Mouse (Mus musculus): ENCODE data around the gene Igf1r.
A peak's percentile ranks its signal among the peaks of the same experiment; 100 is the strongest.

Gene Igf1r

DNA sequence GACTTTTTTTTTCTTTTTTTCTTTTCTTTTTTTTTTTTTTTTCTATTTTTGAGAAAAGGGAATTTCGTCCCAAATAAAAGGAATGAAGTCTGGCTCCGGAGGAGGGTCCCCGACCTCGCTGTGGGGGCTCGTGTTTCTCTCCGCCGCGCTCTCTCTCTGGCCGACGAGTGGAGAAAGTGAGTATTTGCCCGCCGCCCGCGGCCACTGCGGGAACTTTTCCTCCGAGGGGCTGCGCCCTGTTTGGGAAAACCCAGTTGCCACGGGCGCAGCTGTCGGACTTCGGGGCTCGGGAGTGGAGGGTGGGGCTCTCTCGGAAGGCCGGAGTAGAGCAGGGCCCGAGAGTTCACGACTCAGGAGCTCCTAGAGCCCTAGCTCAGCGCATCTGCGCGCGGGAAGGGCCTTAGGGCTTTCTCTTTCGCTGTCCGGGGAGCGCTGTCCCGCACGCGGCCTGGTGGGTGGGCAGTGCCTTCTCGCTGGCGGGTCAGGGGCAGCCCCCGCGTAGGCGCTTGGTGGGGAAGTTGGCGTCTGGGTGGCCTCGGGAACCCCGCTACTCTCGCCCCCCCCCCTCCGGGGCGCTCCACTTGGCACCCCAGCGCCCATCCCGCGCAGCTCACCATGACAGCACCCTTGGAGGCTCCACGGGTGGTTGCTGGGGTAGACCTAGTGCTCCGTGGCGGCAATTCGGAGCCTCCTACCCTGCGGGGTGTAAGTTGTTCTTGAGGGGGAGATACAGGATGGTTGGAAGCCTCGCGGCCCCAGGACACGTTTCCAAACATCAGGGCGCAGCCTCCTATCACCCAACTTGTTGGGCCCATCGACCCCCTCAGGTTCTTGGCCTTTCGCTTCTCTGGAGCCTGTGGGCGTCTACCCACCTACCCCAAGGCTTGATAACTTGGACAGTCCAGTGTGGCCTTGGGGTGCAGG is at the start of gene Igf1r:
Gene Igf1r (plus strand): TSS at position 51 of the 924 bp plus-strand sequence.
- no peak for DNase-seq (ENCODE audit: low read depth, low spot score)

DNA sequence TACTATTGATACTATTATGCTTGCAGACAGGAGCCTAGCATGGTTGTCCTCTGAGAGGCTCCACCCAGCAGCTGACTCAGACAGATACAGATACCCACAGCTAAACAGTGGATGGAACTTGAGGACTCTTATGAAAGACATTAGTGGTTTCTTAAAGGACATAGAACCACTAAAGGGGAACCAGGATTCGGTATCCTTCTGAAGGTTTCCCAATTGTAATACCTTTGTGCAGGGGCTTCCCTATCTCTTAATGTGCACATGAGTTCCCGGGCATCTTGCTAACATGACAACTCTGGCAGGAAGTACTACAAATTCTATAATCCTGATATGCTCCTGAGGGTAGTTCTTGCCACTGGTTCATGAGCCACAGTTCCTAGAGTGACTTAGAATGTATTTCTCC is 46.3 kb upstream of the Igf1r start:
- DNase-seq (ENCODE audit: low read depth, low spot score): no peak

DNA sequence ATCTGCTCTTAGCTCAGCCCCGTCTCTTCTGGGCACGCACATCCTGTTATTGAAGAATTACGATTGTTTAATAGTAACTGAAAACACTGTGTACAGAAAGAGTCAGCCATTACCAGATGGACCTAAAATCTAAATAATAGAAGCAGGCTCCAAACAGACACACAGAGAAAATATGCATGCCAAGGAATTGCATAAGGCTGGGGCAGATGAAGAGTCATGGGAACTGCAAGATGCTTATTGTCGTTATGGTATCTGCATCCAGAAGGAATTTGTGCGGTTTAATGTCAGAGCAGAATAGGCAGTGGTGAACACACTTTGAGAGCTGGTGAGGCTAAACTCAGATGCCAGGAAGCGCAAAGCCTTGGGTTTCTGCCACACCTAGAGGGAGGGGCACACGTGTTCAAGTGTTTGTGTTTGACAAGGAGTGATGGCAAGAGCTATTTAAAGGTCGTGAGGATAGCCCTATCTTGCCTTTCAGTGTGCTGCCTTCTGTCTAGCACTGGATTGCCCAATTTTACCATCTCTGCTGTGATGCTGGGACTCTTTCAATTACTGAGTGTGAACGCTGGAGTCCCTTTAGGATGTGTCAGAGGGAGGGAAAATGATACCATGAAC is 44.7 kb upstream of the Igf1r start:
- DNase-seq (ENCODE audit: low read depth, low spot score): no peak

DNA sequence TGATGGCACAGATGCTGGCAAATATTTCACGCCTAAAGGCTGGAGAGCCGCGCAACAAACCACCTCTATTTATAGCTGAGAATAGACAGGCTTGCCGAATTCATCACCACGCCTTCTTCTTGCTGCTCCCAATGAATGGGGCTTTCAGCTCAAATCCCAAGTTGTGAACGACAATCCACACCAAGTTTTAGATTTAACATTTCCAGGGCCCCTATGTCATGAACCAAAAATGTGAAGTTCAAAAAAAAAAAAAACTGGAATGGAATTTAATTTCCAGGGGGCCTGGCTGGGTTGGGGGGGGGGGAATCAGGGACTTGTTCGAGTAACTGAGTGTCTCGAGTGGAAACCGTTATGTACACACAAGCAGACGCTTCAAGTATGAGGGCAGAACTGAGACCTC is 42.1 kb upstream of the Igf1r start:
- peak; percentile 46 for DNase-seq (ENCODE audit: low read depth, low spot score)

DNA sequence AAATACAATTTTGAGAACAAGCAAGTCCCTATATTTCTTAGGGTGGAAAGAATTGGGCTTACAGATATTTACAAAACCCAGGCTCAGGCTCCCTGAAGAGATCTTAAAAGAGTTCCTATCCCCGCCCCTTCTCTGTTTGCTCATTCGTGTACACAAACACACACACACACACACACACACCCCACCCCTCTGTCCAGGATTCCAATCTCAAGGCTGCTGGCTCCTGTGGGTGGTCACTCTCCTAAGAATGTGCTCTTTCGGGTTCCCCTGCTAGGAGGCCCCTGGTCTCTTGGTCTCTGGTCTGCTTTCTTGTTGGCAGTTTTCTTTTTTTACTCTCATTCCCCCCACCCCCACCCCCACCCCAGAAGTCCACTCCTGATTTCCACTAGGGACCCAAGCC is 41.7 kb upstream of the Igf1r start:
- peak; percentile 19 for DNase-seq (ENCODE audit: low read depth, low spot score)

DNA sequence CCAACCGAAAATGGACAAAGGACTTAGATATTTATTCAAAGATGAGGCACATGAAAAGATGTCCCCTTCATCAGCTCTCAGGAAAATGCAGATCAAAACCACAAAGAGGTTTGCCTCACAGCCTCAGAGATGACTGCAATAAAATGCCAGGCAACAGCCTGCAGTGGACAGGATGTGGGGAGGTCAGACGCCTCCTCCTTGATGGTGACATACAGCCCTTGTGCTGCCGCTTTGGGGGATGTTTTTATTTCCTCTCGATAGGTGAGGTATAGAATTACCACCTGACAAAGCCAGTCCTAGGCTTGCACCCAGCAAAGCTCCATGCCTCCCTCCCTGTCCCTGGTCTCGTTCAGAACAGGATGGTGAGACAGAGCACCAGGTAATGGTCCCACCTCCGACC is 40.8 kb upstream of the Igf1r start:
- no peak for DNase-seq (ENCODE audit: low read depth, low spot score)

DNA sequence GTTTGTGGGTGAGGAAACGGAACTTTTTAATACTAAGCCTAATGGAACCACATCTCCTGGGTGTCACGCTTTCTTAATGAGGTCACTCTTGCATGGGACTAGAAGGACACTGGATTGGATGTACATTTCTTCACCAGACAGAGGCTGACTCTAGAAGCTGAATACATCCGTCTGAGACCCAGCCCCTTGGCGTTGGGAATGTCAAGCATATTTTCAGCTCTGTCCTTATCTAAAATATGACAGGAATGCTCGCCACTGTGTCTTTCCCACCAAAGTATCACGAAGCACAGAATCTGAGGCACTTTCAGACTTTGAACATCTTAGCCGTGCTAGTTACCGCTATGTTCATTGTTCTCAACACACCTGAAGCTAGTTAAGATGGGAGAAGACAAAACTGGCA is 35.7 kb upstream of the Igf1r start:
- DNase-seq (ENCODE audit: low read depth, low spot score): no peak

DNA sequence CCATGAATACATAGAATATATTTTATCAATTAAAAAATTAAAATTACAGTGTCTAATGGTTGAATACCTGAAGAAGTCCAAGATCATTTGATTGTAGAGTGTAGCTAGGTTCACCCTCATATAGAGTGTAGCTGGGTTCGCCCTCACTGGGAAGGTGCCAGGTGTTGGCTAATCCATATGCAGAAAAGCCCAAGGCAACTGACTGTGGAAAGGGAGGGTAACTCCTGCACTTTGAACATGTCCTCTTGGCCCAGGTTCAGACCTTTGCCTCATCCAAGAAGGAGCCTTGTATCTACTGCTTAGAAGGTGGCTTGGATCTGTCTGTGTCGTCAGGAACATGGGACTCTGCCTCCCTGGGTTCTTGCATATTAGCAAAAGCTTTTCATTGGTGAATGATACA is 34.9 kb upstream of the Igf1r start:
- no peak for DNase-seq (ENCODE audit: low read depth, low spot score)

DNA sequence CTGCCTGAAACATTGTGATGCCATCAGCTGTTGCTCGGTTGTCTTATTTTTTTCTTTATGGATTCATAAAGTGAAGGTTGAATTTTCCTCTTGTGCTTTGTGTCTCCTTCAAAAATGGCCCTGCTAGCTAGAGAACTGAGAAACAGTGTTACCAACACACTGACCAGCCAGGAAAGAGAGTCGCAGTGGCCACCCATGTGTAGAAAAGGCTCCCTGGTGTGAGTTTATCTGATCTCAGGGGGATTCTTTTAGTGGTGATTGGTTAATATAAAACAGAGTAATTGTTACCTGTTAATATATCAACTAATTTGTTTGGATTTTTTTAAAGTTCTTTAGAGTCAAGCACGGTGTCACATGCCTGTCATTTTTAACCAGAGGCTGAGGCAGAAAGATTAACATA is 33.2 kb upstream of the Igf1r start:
- DNase-seq (ENCODE audit: low read depth, low spot score): no peak

DNA sequence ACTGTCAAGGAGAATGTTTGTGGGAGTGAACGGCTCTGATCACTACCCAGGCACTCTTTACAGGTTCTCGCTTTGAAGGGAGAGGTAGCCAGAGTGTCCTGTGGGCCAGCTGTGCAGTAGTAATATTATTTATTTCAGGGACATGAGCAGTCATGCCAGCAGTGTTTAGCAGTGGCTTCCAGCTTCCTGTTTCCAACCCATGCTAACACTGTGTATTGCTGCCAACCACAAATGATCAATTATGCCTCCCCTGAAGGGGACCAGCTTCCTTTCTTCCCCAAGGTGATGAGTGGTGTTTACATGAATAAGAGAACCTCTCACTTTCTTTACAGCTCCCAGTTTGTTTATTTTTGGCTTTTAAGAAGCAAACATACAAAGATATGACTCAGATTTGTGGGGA is 28.4 kb upstream of the Igf1r start:
- no peak for DNase-seq (ENCODE audit: low read depth, low spot score)

DNA sequence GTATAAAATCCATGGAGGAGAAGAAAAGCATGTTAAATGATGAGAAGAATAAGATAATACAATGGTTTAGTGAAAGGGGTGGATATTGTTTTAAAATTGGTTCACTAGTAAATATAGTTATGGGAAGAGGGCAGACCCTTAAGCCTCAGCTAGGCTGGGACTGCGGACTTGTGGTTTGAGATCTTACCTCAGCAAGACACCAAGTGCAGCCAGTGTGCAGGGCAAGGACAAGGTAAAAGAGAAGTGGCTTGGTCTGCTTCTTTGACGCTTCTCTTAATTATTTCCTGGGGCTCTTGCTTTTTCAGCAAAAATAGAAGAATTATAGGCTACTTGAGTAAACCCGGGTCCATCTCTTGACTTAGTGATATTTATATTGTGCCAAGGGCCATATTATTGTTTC is 22.5 kb upstream of the Igf1r start:
- DNase-seq (ENCODE audit: low read depth, low spot score): no peak

DNA sequence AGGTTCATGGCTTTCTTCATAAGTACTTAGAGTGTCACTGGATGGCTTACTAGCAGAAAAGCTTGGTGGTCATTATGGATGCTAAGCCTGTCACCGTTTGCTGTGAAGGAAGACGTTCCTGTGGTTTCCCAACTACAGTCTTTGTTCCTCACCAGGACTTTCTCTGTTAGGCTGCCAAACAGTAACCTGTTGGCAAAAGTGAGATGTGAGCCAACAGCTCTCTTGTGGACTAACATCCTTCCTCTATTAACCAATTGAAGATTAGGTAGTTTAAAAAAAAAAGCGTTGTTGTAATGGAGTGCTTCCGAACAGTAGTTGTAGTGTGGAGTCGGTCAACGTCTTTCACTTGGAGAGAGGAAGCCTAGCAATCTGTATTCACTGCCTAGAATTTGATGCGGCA is 15.8 kb upstream of the Igf1r start:
- DNase-seq (ENCODE audit: low read depth, low spot score): no peak

DNA sequence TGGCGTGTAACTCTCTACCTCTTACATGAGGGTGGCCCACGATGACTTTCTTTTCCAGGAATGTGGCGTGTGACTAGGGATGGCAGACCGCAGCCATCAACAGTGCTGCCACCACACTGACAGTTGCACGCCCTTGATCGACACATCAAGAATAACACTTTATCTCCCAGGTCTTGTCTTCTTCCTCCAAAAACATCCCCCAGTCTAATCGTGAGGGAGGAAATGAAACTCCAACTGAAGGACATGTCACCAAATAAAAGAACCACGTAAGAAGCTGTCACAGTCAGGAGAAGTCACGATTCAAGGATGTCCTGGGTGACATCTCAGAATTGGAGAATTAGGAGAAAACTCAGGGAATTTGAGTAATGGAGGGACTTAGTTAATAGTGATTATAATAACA is 8.8 kb upstream of the Igf1r start:
- DNase-seq (ENCODE audit: low read depth, low spot score): no peak

DNA sequence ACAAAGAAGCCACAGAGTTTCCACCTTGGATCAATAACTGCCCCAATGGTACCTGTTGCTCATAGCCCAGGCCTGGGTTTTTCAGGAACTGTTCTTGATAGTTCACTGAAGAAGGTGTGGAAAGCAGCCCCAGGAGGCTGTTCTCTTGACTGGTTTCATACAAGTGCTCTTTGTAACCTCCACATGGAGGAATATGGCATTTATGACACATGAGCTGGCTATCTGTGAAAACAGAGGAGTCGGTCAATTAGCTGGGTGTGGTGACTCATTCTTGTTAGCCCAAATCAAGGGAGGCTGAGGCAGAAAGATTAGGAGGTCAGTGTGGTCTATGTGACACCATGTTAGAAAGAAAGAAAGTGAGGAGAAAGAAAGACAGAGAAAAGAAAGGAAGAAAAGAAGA is 5.7 kb upstream of the Igf1r start:
- no peak for DNase-seq (ENCODE audit: low read depth, low spot score)

DNA sequence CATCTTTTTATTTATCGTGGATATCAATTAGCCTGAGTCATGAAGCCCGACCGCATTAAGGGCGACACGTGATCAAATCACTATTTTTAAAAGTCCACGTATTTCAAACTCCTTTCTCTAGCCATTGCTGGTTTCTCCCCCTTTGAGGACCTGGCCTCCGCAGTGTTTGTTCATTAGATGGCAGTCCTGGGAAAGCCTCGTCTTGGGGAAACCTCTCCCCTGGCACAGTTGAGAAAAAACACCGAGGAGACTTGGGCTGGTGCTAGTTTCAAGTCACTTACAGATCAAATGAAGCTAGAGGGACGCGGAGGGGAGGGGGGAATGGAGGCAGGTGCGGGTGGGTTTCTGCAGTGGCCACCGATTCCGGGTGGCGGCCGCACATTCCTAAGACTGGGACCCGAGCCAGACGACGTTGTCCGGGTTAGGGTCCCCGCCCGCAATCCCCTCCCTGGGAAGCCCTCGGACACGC is 2.2 kb upstream of the Igf1r start:
- DNase-seq (ENCODE audit: low read depth, low spot score): no peak

DNA sequence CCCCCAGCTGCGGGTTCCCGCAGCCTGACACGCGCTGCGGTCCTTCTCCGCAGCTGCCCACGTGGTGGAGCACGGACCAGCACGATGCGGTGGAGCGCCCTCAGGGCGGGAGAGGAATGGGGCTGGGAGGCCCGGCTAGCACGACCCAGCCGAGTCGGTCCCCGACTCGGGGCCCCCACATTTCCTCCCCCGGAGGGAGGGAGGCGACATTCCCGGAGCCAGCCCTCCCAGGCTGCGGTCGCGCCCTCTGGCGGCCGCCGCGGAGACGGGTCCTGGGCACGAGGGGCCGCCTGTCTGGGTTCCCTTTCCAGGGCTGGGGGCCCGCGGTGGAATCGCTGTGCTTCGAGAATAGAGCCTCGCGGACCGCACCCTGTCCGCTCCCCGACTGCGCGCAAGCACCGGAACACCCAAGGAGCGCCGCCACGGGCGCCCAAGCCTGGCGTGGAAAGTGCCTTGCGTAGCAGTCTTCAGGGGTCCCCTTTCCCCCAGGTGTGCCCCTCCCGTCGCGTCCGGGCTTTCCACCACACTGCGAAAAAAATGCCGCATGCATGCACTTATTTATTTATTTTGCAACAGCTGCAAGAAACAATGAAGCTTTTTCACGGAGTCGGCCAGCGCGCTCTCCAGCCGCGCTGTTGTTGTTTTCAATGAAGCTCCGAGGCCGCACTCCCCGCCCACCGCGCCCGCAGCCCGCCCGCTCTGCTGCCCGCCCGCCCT is 1.7 kb upstream of the Igf1r start:
- DNase-seq (ENCODE audit: low read depth, low spot score): peak; percentile 87

DNA sequence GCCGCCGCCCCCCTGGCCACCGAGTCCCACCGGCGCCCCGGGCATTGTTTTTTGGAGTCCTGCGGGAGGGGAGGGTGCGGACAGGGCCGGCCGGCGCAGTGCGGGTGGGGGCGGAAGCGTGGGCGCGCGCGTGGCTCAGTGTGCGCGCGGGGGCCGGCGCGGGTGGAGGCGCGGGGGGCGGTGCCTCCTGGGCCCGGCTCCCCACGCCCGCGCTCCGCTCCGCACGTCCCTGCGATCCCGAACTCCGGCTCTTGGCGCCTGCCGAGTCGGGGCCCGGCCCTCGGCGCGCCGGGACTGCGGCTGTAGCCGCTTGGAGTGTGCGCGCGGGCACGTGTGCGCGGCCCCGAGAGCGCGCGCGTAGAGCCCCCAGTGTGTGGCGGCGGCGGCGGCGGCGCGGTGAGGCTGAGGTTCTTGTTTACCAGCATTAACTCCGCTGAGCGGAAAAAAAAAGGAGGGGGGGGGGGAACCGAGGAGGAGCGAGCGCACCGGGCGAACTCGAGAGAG is 1.0 kb upstream of the Igf1r start:
- DNase-seq (ENCODE audit: low read depth, low spot score): peak; percentile 90

DNA sequence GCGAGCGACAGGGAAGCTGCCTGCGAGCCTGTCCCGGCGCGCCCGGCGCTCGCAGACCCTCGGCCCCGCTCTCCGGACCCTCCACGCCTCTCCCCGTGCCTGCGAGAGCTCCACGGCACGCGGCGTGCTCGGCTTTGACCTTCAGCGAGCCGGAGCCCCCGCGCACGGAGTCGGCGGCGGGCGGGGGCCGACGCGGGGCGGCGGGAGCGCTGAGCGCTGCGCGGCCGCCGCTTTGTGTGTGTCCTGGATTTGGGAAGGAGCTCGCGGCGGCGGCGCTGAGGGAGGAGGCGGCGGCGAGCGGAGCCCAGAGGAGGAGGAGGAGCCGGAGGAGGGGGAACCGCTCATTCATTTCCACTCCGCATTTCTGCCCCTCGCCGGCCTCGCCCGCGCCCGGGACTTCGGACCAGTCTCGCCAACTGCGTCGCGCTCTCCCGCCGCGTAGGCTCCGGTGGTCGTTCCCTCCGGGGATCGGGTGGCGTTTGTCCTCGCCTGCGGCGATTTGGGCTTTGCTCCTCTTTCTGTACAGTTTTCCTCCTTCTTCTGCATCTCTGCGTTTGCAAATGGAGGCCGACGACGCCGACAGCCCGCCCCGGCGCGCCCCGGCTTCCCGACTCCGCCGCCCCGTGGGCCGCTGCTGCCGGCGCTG is 468 bp upstream of the Igf1r start:
- DNase-seq (ENCODE audit: low read depth, low spot score): no peak

DNA sequence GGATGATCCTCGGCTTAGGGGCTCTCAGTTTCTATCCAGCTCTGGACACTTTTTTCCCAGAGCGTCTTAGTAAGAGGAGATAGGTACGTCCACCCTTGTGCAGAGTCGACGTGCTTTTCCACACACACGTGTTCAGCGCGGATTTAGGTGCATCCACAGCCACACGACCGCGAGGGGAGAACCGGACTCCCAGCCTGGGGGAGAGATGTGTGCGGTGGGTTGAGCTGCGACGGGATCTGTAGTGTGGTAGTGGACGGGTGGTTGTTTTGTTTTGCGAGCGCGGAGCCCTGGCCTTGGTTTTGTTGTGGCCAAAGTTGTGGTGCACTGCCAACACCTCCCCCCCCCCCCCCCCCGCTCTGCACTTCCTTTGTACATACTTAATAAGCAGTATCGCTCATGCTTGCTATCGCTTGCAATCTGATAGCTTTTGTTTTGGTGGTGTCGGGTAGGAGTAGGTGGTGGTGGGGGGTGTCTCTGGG is 1.2 kb downstream of the Igf1r start:
- DNase-seq (ENCODE audit: low read depth, low spot score): no peak

DNA sequence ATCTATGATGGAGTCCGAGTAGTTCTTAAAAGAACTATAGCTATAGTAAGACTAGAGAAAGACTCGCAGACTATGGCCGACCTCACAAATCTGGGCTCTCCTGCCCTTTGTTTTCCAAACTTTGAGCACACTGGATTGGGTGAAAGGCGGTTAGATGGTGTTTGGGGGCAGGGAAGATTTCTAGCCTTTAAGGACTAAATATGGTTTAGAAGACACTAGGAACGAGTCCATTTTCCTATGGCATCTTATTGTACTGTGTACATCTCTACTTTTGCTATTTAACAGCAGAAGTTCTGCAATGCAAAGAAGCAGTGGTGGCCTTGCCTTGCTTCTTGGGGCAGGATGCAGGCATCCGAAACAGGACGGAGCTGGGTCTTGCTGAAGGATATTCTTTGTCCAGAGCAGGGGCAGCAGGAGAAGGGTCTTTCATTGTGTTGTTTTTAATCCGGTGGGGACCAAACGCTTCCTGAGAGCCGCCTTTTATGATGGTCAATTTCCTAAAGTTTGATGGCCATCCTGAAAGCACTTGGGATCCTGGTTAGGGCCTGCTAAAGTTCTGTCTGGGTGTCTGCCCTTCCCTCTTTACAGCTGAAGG is 2.1 kb downstream of the Igf1r start:
- no peak for DNase-seq (ENCODE audit: low read depth, low spot score)

DNA sequence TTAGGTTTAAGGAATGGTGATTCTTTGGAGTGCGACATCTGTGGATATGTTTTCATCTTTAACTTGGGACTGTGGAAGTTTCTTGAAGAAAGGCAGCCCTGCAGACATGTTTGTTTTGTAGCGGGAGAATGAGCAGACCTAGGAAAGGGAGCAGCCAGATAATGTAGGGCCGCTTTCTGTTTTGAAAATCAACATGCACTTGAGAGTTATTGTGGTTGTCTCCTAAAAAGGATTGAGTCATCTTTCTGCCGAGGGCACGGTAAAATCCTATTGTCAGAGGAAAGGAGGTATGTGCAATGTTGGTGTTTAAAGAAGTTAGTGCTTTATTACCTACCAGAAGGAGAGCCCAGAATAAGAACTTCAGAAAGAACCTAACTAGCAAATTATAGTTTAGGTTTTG is 2.6 kb downstream of the Igf1r start:
- no peak for DNase-seq (ENCODE audit: low read depth, low spot score)
